Mouse (Mus musculus) limb, embryonic 10.5 days (tissue): ENCODE measurements around the gene Pibf1. TPM values are rescaled to one million over a fixed set of nuclear protein-coding genes. Genes with fewer than 3 reads are reported as not detected.

Source experiments
- DNase-seq: peaks from one replicate; pipeline ENCODE4 v3.0.0-alpha.2; 2017; ENCODE audit warnings: low spot score
- H3K27ac ChIP-seq: fragments of 300-500 bp; sonication (generic); 2 replicates; pipeline ENCODE4 v1.5.1; 2016; ENCODE audit warnings: mild to moderate bottlenecking
- H3K27me3 ChIP-seq: fragments of 300-500 bp; sonication (generic); 2 replicates; pipeline ENCODE4 v1.6.1; 2016; ENCODE audit warnings: low read depth, mild to moderate bottlenecking; ENCODE audit not compliant: poor library complexity, severe bottlenecking
- H3K36me3 ChIP-seq: fragments of 300-500 bp; sonication (generic); 2 replicates; pipeline ENCODE4 v1.6.1; 2016; ENCODE audit warnings: mild to moderate bottlenecking, moderate library complexity
- H3K4me1 ChIP-seq: fragments of 300-500 bp; sonication (generic); 2 replicates; pipeline ENCODE4 v1.6.1; 2016
- H3K4me3 ChIP-seq: fragments of 300-500 bp; sonication (generic); 2 replicates; pipeline ENCODE4 v1.5.1; 2016; ENCODE audit warnings: mild to moderate bottlenecking, moderate library complexity
- H3K9me3 ChIP-seq: fragments of 300-500 bp; sonication (generic); replicated peaks from 2 replicates; pipeline ENCODE4 v1.6.1; 2016; ENCODE audit warnings: mild to moderate bottlenecking
- WGBS: fragments of 180-500 bp; shearing (Covaris S2); methylation state at CpG from one replicate; pipeline ENCODE4 v1.1.7; 2016; 5-methylcytosine and 5-hydroxymethylcytosine counted together
- polyA plus RNA-seq: library from polyadenylated mRNA; unstranded; fragments of >200 nt; fragmentation: Nextera tagmentation; extraction: Ambion mirVana; gene quantifications from 2 replicates; pipeline ENCODE4 v1.2.1, GENCODE M21; 2016

Gene Pibf1
- polyA plus RNA-seq, 1 experiment from 2014 or later = 21.7 TPM

GRCm38 (mm10) chr14:99163051-99163450 lies 63.8 kb downstream of the Pibf1 start:
- Histone ChIP-seq H3K27me3 (no peaks in the 10 kb centered on the region), H3K27ac (no peak overlapping the region), H3K4me3 (no peak overlapping the region), H3K4me1 (no peaks in the 10 kb centered on the region), H3K36me3 (peaks cover 20% of the 10 kb centered on the region), H3K9me3 (no peaks in the 10 kb centered on the region)
- no peak for DNase-seq
- 87% methylated on average over 3 of the region's 3 CpGs for WGBS

GRCm38 (mm10) chr14:99174138-99174745 lies 75.0 kb downstream of the Pibf1 start:
- WGBS = 90% methylated on average over 4 of the region's 4 CpGs
- no peaks in the 10 kb centered on the region for H3K9me3 ChIP-seq
- H3K27ac ChIP-seq = no peak overlapping the region
- no peak overlapping the region for H3K4me3 ChIP-seq
- DNase-seq = no peak
- peaks cover 6% of the 10 kb centered on the region; the same call in 1 of the 2 replicates for H3K36me3 ChIP-seq
- H3K27me3 ChIP-seq = no peaks in the 10 kb centered on the region
- no peaks in the 10 kb centered on the region for H3K4me1 ChIP-seq

- 59% methylated on average over 9 of the region's 9 CpGs for WGBS
- Histone ChIP-seq H3K4me1 (no peaks in the 10 kb centered on the region), H3K27me3 (no peaks in the 10 kb centered on the region), H3K9me3 (no peaks in the 10 kb centered on the region), H3K36me3 (peaks cover 20% of the 10 kb centered on the region), H3K4me3 (no peak overlapping the region), H3K27ac (no peak overlapping the region)
- no peak for DNase-seq
Measured at GRCm38 (mm10) chr14:99176559-99176958, 77.3 kb downstream of the Pibf1 start.

GRCm38 (mm10) chr14:99190153-99190790 lies 91.0 kb downstream of the Pibf1 start:
- peaks cover 11% of the 10 kb centered on the region; the same call in 1 of the 2 replicates for H3K36me3 ChIP-seq
- no peak for DNase-seq
- no peak overlapping the region for H3K4me3 ChIP-seq
- no peak overlapping the region for H3K27ac ChIP-seq
- H3K27me3 ChIP-seq = no peaks in the 10 kb centered on the region
- 93% methylated on average over 5 of the region's 5 CpGs for WGBS
- H3K4me1 ChIP-seq = no peaks in the 10 kb centered on the region
- H3K9me3 ChIP-seq = no peaks in the 10 kb centered on the region

GRCm38 (mm10) chr14:99205865-99206264 lies 106.6 kb downstream of the Pibf1 start:
- Histone ChIP-seq H3K9me3 (no peaks in the 10 kb centered on the region), H3K4me3 (no peak overlapping the region), H3K36me3 (peaks cover 21% of the 10 kb centered on the region), H3K27ac (no peak overlapping the region), H3K4me1 (no peaks in the 10 kb centered on the region), H3K27me3 (no peaks in the 10 kb centered on the region)
- WGBS = 99% methylated on average over 2 of the region's 2 CpGs
- DNase-seq = no peak

- 94% methylated on average over 5 of the region's 5 CpGs for WGBS
- no peaks in the 10 kb centered on the region for H3K9me3 ChIP-seq
- H3K27me3 ChIP-seq = no peaks in the 10 kb centered on the region
- no peak for DNase-seq
- H3K4me1 ChIP-seq = no peaks in the 10 kb centered on the region
- H3K36me3 ChIP-seq = peaks cover 25% of the 10 kb centered on the region
- no peak overlapping the region for H3K27ac ChIP-seq
- no peak overlapping the region for H3K4me3 ChIP-seq
Measured at GRCm38 (mm10) chr14:99206591-99206990, 107.4 kb downstream of the Pibf1 start.

GRCm38 (mm10) chr14:99210431-99210830 lies 111.2 kb downstream of the Pibf1 start:
- Histone ChIP-seq H3K9me3 (no peaks in the 10 kb centered on the region), H3K4me1 (no peaks in the 10 kb centered on the region), H3K27ac (no peak overlapping the region), H3K4me3 (no peak overlapping the region), H3K36me3 (peaks cover 26% of the 10 kb centered on the region), H3K27me3 (no peaks in the 10 kb centered on the region)
- DNase-seq = no peak
- WGBS = 89% methylated on average over 5 of the region's 5 CpGs

GRCm38 (mm10) chr14:99218396-99219012 lies 119.3 kb downstream of the Pibf1 start:
- Histone ChIP-seq H3K27me3 (no peaks in the 10 kb centered on the region), H3K27ac (no peak overlapping the region), H3K9me3 (no peaks in the 10 kb centered on the region), H3K36me3 (peaks cover 20% of the 10 kb centered on the region; the same call in 1 of the 2 replicates), H3K4me3 (no peak overlapping the region), H3K4me1 (peaks cover 5% of the 10 kb centered on the region)
- WGBS = 87% methylated on average over 7 of the region's 7 CpGs
- DNase-seq = no peak

GRCm38 (mm10) chr14:99219757-99220171 lies 120.5 kb downstream of the Pibf1 start:
- Histone ChIP-seq H3K27me3 (no peaks in the 10 kb centered on the region), H3K4me3 (no peak overlapping the region), H3K27ac (no peak overlapping the region), H3K4me1 (peaks cover 5% of the 10 kb centered on the region), H3K9me3 (no peaks in the 10 kb centered on the region), H3K36me3 (peaks cover 19% of the 10 kb centered on the region)
- peak; percentile 51 for DNase-seq
- 3% methylated on average over 9 of the region's 9 CpGs for WGBS

- no peak for DNase-seq
- Histone ChIP-seq H3K4me1 (no peaks in the 10 kb centered on the region), H3K27me3 (no peaks in the 10 kb centered on the region), H3K27ac (no peak overlapping the region), H3K9me3 (no peaks in the 10 kb centered on the region), H3K36me3 (peaks cover 3% of the 10 kb centered on the region), H3K4me3 (no peak overlapping the region)
- 96% methylated on average over 4 of the region's 4 CpGs for WGBS
Measured at GRCm38 (mm10) chr14:99225929-99226328, 126.7 kb downstream of the Pibf1 start.

GRCm38 (mm10) chr14:99229071-99229780 lies 130.0 kb downstream of the Pibf1 start:
- Histone ChIP-seq H3K27ac (no peak overlapping the region), H3K27me3 (no peaks in the 10 kb centered on the region), H3K36me3 (no peaks in the 10 kb centered on the region; the same call in 1 of the 2 replicates), H3K9me3 (no peaks in the 10 kb centered on the region), H3K4me1 (no peaks in the 10 kb centered on the region), H3K4me3 (no peak overlapping the region)
- no peak for DNase-seq
- 91% methylated on average over 11 of the region's 11 CpGs for WGBS

- Histone ChIP-seq H3K36me3 (0 out of 2 replicates have a peak, but pooled peaks cover 3% of the 10 kb centered on the region), H3K9me3 (no peaks in the 10 kb centered on the region), H3K27ac (no peak overlapping the region), H3K27me3 (no peaks in the 10 kb centered on the region), H3K4me1 (no peaks in the 10 kb centered on the region), H3K4me3 (no peak overlapping the region)
- no peak for DNase-seq
- 94% methylated on average over 3 of the region's 3 CpGs for WGBS
Measured at GRCm38 (mm10) chr14:99233056-99233455, 133.8 kb downstream of the Pibf1 start.

GRCm38 (mm10) chr14:99237115-99237514 lies 137.9 kb downstream of the Pibf1 start:
- no peaks in the 10 kb centered on the region for H3K27me3 ChIP-seq
- H3K27ac ChIP-seq = no peak overlapping the region
- no peaks in the 10 kb centered on the region for H3K4me1 ChIP-seq
- H3K4me3 ChIP-seq = no peak overlapping the region
- peak; percentile 12 for DNase-seq
- 86% methylated on average over 5 of the region's 5 CpGs for WGBS
- H3K9me3 ChIP-seq = no peaks in the 10 kb centered on the region
- 0 out of 2 replicates have a peak, but pooled peaks cover 3% of the 10 kb centered on the region for H3K36me3 ChIP-seq
